Mouse (Mus musculus) heart, embryonic 12.5 days (tissue): ENCODE measurements around the gene Tmem131l. TPM values are rescaled to one million over a fixed set of nuclear protein-coding genes. Genes with fewer than 3 reads are reported as not detected.
A peak's percentile ranks its signal among the peaks of the same experiment; 100 is the strongest.

Experiments
- ATAC-seq: fragments of 200-750 bp; cut with Nextera tagmentation; 2 replicates; pipeline ENCODE4 v1.8.0; 2017; ENCODE audit warnings: moderate TSS enrichment, moderate library complexity; ENCODE audit not compliant: insufficient number of reproducible peaks, low FRiP score
- H3K27ac ChIP-seq: fragments of 300-500 bp; sonication (generic); 2 replicates; pipeline ENCODE4 v1.5.1; 2016; ENCODE audit warnings: mild to moderate bottlenecking, moderate library complexity; ENCODE audit not compliant: poor library complexity, severe bottlenecking
- H3K27me3 ChIP-seq: fragments of 300-500 bp; sonication (generic); replicated peaks from 2 replicates; pipeline ENCODE4 v1.6.1; 2016; ENCODE audit warnings: mild to moderate bottlenecking, moderate library complexity
- H3K36me3 ChIP-seq: fragments of 300-500 bp; sonication (generic); 2 replicates; pipeline ENCODE4 v1.6.1; 2016; ENCODE audit warnings: mild to moderate bottlenecking, moderate library complexity
- H3K4me1 ChIP-seq: fragments of 300-500 bp; sonication (generic); replicated peaks from 2 replicates; pipeline ENCODE4 v1.6.1; 2016; ENCODE audit warnings: mild to moderate bottlenecking
- H3K4me2 ChIP-seq: fragments of 300-500 bp; sonication (generic); 2 replicates; pipeline ENCODE4 v1.6.1; 2016; ENCODE audit warnings: mild to moderate bottlenecking, moderate library complexity
- H3K4me3 ChIP-seq: fragments of 300-500 bp; sonication (generic); 2 replicates; pipeline ENCODE4 v1.5.1; 2016; ENCODE audit warnings: mild to moderate bottlenecking
- H3K9ac ChIP-seq: fragments of 300-500 bp; sonication (generic); 2 replicates; pipeline ENCODE4 v1.6.1; 2016; ENCODE audit warnings: mild to moderate bottlenecking, moderate library complexity
- H3K9me3 ChIP-seq: fragments of 300-500 bp; sonication (generic); replicated peaks from 2 replicates; pipeline ENCODE4 v1.6.1; 2016; ENCODE audit warnings: mild to moderate bottlenecking, moderate library complexity
- WGBS: fragments of 180-500 bp; shearing (Covaris S2); methylation state at CpG from one replicate; pipeline ENCODE4 v1.1.7; 2016; 5-methylcytosine and 5-hydroxymethylcytosine counted together
- polyA plus RNA-seq: library from polyadenylated mRNA; unstranded; fragments of >200 nt; fragmentation: Nextera tagmentation; extraction: Ambion mirVana; gene quantifications from 2 replicates; pipeline ENCODE4 v1.2.1, GENCODE M21; 2016

Tmem131l gene
- polyA plus RNA-seq, 1 experiment from 2014 or later = 26.9 TPM

GRCm38 (mm10) chr3:83946848-83947247 lies 93.1 kb downstream of the Tmem131l start:
- no peak overlapping the region for H3K27ac ChIP-seq
- peaks cover 23% of the 10 kb centered on the region for H3K4me1 ChIP-seq
- H3K27me3 ChIP-seq = no peaks in the 10 kb centered on the region
- peaks cover 5% of the 10 kb centered on the region for H3K36me3 ChIP-seq
- no peak overlapping the region for H3K4me2 ChIP-seq
- 59% methylated on average over 1 of the region's 1 CpGs for WGBS
- H3K9ac ChIP-seq = no peak overlapping the region
- no peaks in the 10 kb centered on the region for H3K9me3 ChIP-seq
- no peak for ATAC-seq
- H3K4me3 ChIP-seq = no peak overlapping the region

DNA sequence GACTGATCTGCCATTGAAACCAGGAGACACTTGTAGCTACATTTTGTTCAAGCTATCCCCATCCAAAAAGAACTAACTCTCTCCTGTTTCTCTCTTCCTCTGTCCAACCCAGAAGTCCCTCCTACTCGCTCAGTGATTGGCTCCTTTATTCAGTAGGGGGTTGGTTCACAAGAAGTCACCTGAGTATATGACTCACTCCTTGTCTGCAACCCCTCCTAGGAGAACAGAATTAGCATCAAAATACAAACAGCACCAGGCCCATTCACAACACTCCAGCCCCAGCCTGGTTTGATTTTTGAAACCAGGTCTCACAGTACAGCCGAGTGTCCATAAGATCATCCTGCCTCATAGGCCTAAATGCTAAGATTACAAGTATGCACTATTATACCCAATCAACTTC lies 96.3 kb downstream of the Tmem131l start:
- peaks cover 10% of the 10 kb centered on the region for H3K4me1 ChIP-seq
- no peak overlapping the region for H3K9ac ChIP-seq
- WGBS = 89% methylated on average over 2 of the region's 2 CpGs
- no peaks in the 10 kb centered on the region for H3K27me3 ChIP-seq
- H3K4me3 ChIP-seq = no peak overlapping the region
- H3K27ac ChIP-seq = no peak overlapping the region
- ATAC-seq = no peak
- H3K36me3 ChIP-seq = peaks cover 16% of the 10 kb centered on the region
- H3K9me3 ChIP-seq = no peaks in the 10 kb centered on the region
- H3K4me2 ChIP-seq = no peak overlapping the region

GRCm38 (mm10) chr3:83943212-83943611 lies 96.8 kb downstream of the Tmem131l start:
- H3K27me3 ChIP-seq = no peaks in the 10 kb centered on the region

GRCm38 (mm10) chr3:83941921-83942320 lies 98.1 kb downstream of the Tmem131l start:
- Histone ChIP-seq H3K9ac (no peak overlapping the region), H3K27me3 (no peaks in the 10 kb centered on the region), H3K9me3 (no peaks in the 10 kb centered on the region), H3K27ac (no peak overlapping the region), H3K4me3 (no peak overlapping the region), H3K36me3 (peaks cover 20% of the 10 kb centered on the region), H3K4me2 (no peak overlapping the region), H3K4me1 (no peaks in the 10 kb centered on the region)
- 84% methylated on average over 4 of the region's 4 CpGs for WGBS
- no peak for ATAC-seq

More at GRCm38 (mm10) chr3:83943212-83943611, 96.8 kb downstream of the Tmem131l start:
- Histone ChIP-seq H3K9ac (no peak overlapping the region), H3K4me1 (peaks cover 5% of the 10 kb centered on the region), H3K27ac (no peak overlapping the region), H3K36me3 (peaks cover 16% of the 10 kb centered on the region), H3K9me3 (no peaks in the 10 kb centered on the region), H3K4me3 (no peak overlapping the region), H3K4me2 (no peak overlapping the region)
- ATAC-seq = no peak
- WGBS = 90% methylated on average over 4 of the region's 4 CpGs

GRCm38 (mm10) chr3:83938871-83939270 lies 101.1 kb downstream of the Tmem131l start:
- Histone ChIP-seq H3K36me3 (peaks cover 31% of the 10 kb centered on the region), H3K4me3 (no peak overlapping the region), H3K9ac (no peak overlapping the region), H3K4me2 (no peak overlapping the region), H3K4me1 (no peaks in the 10 kb centered on the region), H3K27me3 (no peaks in the 10 kb centered on the region), H3K9me3 (no peaks in the 10 kb centered on the region), H3K27ac (no peak overlapping the region)
- ATAC-seq = no peak
- 42% methylated on average over 5 of the region's 5 CpGs for WGBS

DNA sequence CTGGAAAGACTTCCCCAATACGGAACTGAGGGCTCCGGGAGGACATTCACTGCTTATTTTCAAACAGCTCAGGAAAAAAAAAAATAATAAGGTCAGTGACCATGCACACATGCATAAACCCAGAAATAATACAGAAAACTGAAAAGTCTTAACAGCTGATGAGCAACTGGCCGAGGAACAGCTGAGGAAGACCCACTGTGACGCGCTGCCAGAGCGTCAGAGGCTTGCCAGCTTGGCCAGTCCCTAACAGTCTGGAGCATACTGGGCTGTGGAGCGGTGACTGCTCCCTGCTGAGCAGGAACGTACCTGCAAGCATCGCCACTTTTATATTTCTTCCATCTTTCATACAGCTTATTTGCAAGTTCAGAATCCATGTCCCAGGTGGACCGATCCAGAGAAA lies 105.5 kb downstream of the Tmem131l start:
- WGBS = 94% methylated on average over 10 of the region's 10 CpGs
- H3K36me3 ChIP-seq = peaks cover 51% of the 10 kb centered on the region
- no peak overlapping the region for H3K27ac ChIP-seq
- H3K9ac ChIP-seq = no peak overlapping the region
- ATAC-seq = no peak
- H3K27me3 ChIP-seq = no peaks in the 10 kb centered on the region
- no peak overlapping the region for H3K4me3 ChIP-seq
- no peaks in the 10 kb centered on the region for H3K9me3 ChIP-seq
- H3K4me2 ChIP-seq = no peak overlapping the region
- no peaks in the 10 kb centered on the region for H3K4me1 ChIP-seq

GRCm38 (mm10) chr3:83915768-83916496 lies 124.0 kb downstream of the Tmem131l start:
- H3K27me3 ChIP-seq = no peaks in the 10 kb centered on the region
- 71% methylated on average over 11 of the region's 11 CpGs for WGBS
- H3K4me2 ChIP-seq = no peak overlapping the region
- H3K4me1 ChIP-seq = peaks cover 6% of the 10 kb centered on the region; the same call in 1 of the 2 replicates
- H3K4me3 ChIP-seq = no peak overlapping the region
- H3K27ac ChIP-seq = no peak overlapping the region
- ATAC-seq = no peak
- H3K9ac ChIP-seq = no peak overlapping the region
- H3K36me3 ChIP-seq = peaks cover 61% of the 10 kb centered on the region
- no peaks in the 10 kb centered on the region for H3K9me3 ChIP-seq

DNA sequence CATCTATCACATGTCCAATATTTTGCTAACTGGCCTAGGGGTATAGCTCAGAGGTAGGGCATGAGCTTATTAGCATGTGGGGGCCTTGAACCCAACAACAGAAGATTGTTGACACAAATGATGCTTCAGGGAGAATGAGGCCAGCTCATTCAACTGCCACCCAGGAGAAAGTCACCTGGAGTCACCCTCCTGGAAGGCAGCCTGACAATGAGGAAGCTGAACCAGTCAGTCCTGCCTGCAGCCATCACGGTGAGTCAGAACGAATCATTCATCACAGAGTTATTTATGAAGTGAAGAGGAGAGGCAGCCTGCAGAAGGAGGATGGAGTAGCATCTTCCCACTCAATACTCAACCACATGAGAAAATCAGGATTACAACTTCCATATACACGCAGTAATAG lies 124.9 kb downstream of the Tmem131l start:
- peaks cover 60% of the 10 kb centered on the region for H3K36me3 ChIP-seq
- no peak overlapping the region for H3K27ac ChIP-seq
- H3K9me3 ChIP-seq = no peaks in the 10 kb centered on the region
- 78% methylated on average over 3 of the region's 3 CpGs for WGBS
- no peak for ATAC-seq
- H3K4me2 ChIP-seq = no peak overlapping the region
- no peaks in the 10 kb centered on the region for H3K27me3 ChIP-seq
- H3K4me1 ChIP-seq = peaks cover 6% of the 10 kb centered on the region; the same call in 1 of the 2 replicates
- no peak overlapping the region for H3K9ac ChIP-seq
- H3K4me3 ChIP-seq = no peak overlapping the region

DNA sequence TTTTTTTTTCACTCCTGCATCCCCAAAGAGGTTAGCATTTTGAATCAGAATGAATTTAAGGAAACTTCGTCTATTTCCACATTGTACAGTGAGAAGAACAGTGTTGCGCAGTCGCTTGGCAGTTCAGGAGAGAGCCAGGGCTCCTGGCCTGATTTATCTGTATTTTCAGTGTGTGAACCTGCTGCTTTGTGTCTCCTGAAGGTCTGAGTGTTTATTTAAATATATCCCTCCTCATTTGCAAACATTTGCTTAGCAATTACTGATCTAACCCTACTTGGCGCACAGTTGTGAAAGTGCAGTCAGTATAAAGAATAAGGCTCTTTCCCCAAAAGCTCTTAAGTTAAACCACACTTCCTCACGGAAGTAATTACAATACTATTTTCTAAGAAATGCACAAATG lies 129.3 kb downstream of the Tmem131l start:
- WGBS = 89% methylated on average over 5 of the region's 5 CpGs
- no peak for ATAC-seq
- Histone ChIP-seq H3K27ac (no peak overlapping the region), H3K27me3 (no peaks in the 10 kb centered on the region), H3K4me2 (no peak overlapping the region), H3K9me3 (no peaks in the 10 kb centered on the region), H3K36me3 (peaks cover 43% of the 10 kb centered on the region), H3K4me1 (peaks cover 9% of the 10 kb centered on the region; the same call in 1 of the 2 replicates), H3K9ac (no peak overlapping the region), H3K4me3 (no peak overlapping the region)

DNA sequence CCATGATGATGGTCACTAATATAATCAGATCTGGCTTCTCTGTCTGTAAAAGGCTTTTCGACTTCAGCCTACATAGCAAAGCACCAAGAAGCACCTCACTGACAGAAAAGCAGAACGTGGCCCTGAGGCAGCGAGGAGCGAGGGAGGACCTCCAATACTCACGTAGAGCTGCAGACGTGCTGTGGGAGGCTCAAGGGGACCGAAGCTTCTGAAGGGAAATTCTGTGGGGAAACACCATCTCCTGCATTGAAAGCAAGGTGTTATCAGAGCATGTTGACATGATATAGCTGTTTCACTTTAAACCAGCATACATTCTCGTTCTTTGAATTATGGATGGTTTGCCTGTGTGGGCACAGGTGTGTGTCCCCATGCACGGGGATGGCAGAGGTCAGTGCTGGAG lies 133.8 kb downstream of the Tmem131l start:
- Histone ChIP-seq H3K9ac (no peak overlapping the region), H3K9me3 (no peaks in the 10 kb centered on the region), H3K27ac (no peak overlapping the region), H3K27me3 (no peaks in the 10 kb centered on the region), H3K4me3 (no peak overlapping the region), H3K4me2 (no peak overlapping the region), H3K36me3 (peaks cover 53% of the 10 kb centered on the region), H3K4me1 (peaks cover 17% of the 10 kb centered on the region)
- no peak for ATAC-seq
- 87% methylated on average over 9 of the region's 9 CpGs for WGBS

DNA sequence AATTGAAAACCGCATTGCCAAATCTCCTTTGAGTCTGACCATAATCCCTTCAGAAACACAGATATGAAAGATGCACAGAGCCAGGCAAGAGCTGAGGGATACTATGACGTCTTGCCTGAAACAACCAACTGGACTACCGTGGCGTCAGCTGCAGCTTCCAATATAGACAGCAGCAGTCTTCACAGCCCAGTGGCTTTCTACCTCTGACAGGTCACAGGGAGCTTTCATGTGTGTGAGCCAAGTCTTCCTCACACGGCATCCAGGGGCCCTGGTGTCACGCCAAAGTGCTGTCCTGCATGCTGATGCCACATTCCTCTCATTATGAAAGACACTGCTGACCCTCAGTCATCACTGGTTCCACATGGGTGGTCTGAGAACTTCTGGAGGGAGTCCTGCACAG lies 134.8 kb downstream of the Tmem131l start:
- Histone ChIP-seq H3K4me1 (peaks cover 22% of the 10 kb centered on the region), H3K4me3 (no peak overlapping the region), H3K9me3 (no peaks in the 10 kb centered on the region), H3K9ac (no peak overlapping the region), H3K27me3 (no peaks in the 10 kb centered on the region), H3K36me3 (peaks cover 52% of the 10 kb centered on the region), H3K4me2 (no peak overlapping the region), H3K27ac (peak overlapping the region; percentile 49; the same call in 1 of the 2 replicates)
- 83% methylated on average over 6 of the region's 6 CpGs for WGBS
- no peak for ATAC-seq
